Mouse (Mus musculus) stomach, postnatal 0 days (tissue): ENCODE measurements around the gene Spint5. TPM values are rescaled to one million over a fixed set of nuclear protein-coding genes. Genes with fewer than 3 reads are reported as not detected.

Experiments
- ATAC-seq: fragments of 200-750 bp; cut with Nextera tagmentation; 2 replicates; pipeline ENCODE4 v1.8.0; 2017; ENCODE audit not compliant: low FRiP score, low TSS enrichment
- DNase-seq: peaks from one replicate; pipeline ENCODE4 v3.0.0-alpha.2; 2016; ENCODE audit warnings: low spot score
- H3K27ac ChIP-seq: fragments of 300-500 bp; sonication (generic); replicated peaks from 2 replicates; pipeline ENCODE4 v1.5.1; 2014; ENCODE audit warnings: mild to moderate bottlenecking, control low read depth
- H3K27me3 ChIP-seq: fragments of 300-500 bp; sonication (generic); 2 replicates; pipeline ENCODE4 v1.6.1; 2014; ENCODE audit warnings: low read length; ENCODE audit not compliant: control insufficient read depth, insufficient read depth
- H3K36me3 ChIP-seq: fragments of 300-500 bp; sonication (generic); 2 replicates; pipeline ENCODE4 v1.6.1; 2014; ENCODE audit warnings: low read length, mixed read lengths; ENCODE audit not compliant: control insufficient read depth, insufficient read depth
- H3K4me1 ChIP-seq: fragments of 300-500 bp; sonication (generic); replicated peaks from 2 replicates; pipeline ENCODE4 v1.6.1; 2014; ENCODE audit warnings: antibody characterized with exemption; ENCODE audit not compliant: control insufficient read depth, insufficient read depth
- H3K4me2 ChIP-seq: fragments of 300-500 bp; sonication (generic); replicated peaks from 2 replicates; pipeline ENCODE4 v1.6.1; 2014; ENCODE audit warnings: low read depth, mild to moderate bottlenecking, control low read depth, moderate library complexity
- H3K4me3 ChIP-seq: fragments of 300-500 bp; sonication (generic); 2 replicates; pipeline ENCODE4 v1.5.1; 2014; ENCODE audit warnings: low read depth, low read length, control low read depth
- H3K9ac ChIP-seq: fragments of 300-500 bp; sonication (generic); 2 replicates; pipeline ENCODE4 v1.6.1; 2014; ENCODE audit warnings: mild to moderate bottlenecking, low read length, control low read depth, mixed read lengths
- H3K9me3 ChIP-seq: fragments of 300-500 bp; sonication (generic); 2 replicates; pipeline ENCODE4 v1.6.1; 2016; ENCODE audit warnings: low read length; ENCODE audit not compliant: control insufficient read depth
- CTCF ChIP-seq: IDR thresholded peaks from 2 replicates; pipeline ENCODE4 v1.5.1; 2016; ENCODE audit warnings: antibody characterized with exemption, low read depth, mild to moderate bottlenecking, moderate library complexity
- EP300 ChIP-seq: optimal IDR thresholded peaks from 2 replicates; pipeline ENCODE3; 2016; ENCODE audit warnings: antibody characterized with exemption
- WGBS: fragments of 180-500 bp; shearing (Covaris S2); extraction: QIAGEN DNeasy Blood & Tissue Kit; methylation state at CpG from one replicate; pipeline ENCODE4 v1.1.7; 2014; 5-methylcytosine and 5-hydroxymethylcytosine counted together
- polyA plus RNA-seq: library from polyadenylated mRNA; unstranded; fragments of >200 nt; fragmentation: Nextera tagmentation; extraction: Ambion mirVana; gene quantifications from 2 replicates; pipeline ENCODE4 v1.2.1, GENCODE M21; 2015

The Spint5 gene
- polyA plus RNA-seq, 1 experiment from 2014 or later: not detected

- Histone ChIP-seq H3K4me2 (no peak overlapping the region), H3K9ac (no peak overlapping the region), H3K27ac (no peak overlapping the region), H3K4me3 (no peak overlapping the region), H3K27me3 (no peaks in the 10 kb centered on the region), H3K36me3 (peaks cover 51% of the 10 kb centered on the region), H3K9me3 (no peaks in the 10 kb centered on the region), H3K4me1 (no peaks in the 10 kb centered on the region)
- no peak for ATAC-seq
- WGBS: 98% methylated on average over 4 of the region's 4 CpGs
- TF ChIP-seq CTCF (no peak), EP300 (no peak)
- DNase-seq: no peak
Observed at GRCm38 (mm10) chr2:164761971-164762370, 46.9 kb downstream of the Spint5 start.

GRCm38 (mm10) chr2:164762593-164762992 lies 47.5 kb downstream of the Spint5 start:
- no peak for DNase-seq
- 85% methylated on average over 7 of the region's 7 CpGs for WGBS
- Histone ChIP-seq H3K9ac (no peak overlapping the region), H3K4me3 (no peak overlapping the region), H3K4me1 (no peaks in the 10 kb centered on the region), H3K27ac (no peak overlapping the region), H3K27me3 (no peaks in the 10 kb centered on the region), H3K9me3 (no peaks in the 10 kb centered on the region), H3K4me2 (no peak overlapping the region), H3K36me3 (peaks cover 53% of the 10 kb centered on the region)
- ATAC-seq: no peak
- TF ChIP-seq EP300 (no peak), CTCF (no peak)

GRCm38 (mm10) chr2:164765841-164766240 lies 50.7 kb downstream of the Spint5 start:
- TF ChIP-seq CTCF: no peak
- no peak for TF ChIP-seq EP300
- 81% methylated on average over 3 of the region's 3 CpGs for WGBS
- H3K4me1 ChIP-seq: 0 out of 2 replicates have a peak, but pooled peaks cover 4% of the 10 kb centered on the region
- H3K9ac ChIP-seq: no peak overlapping the region
- H3K27me3 ChIP-seq: no peaks in the 10 kb centered on the region
- no peak for ATAC-seq
- no peaks in the 10 kb centered on the region for H3K9me3 ChIP-seq
- H3K4me2 ChIP-seq: no peak overlapping the region
- H3K27ac ChIP-seq: no peak overlapping the region
- H3K36me3 ChIP-seq: peaks cover 35% of the 10 kb centered on the region
- H3K4me3 ChIP-seq: no peak overlapping the region
- no peak for DNase-seq

Other genes with a start within 250 kb of the Spint5 start
- gene Trp53tg5, start 241.6 kb upstream of the Spint5 start, polyA plus RNA-seq: not detected in 2 replicates
- 27.3 and 27.8 TPM in 2 replicates for gene Dbndd2, start 229.2 kb upstream of the Spint5 start, polyA plus RNA-seq
- gene Pigt, start 217.8 kb upstream of the Spint5 start, polyA plus RNA-seq: 53.6 and 54.7 TPM in 2 replicates
- gene Wfdc2, start 152.9 kb upstream of the Spint5 start, polyA plus RNA-seq: 123 and 147 TPM in 2 replicates
- not detected in 2 replicates for gene Spint3, start 141.8 kb upstream of the Spint5 start, polyA plus RNA-seq
- 0.75 and 1.1 TPM in 2 replicates for gene Wfdc6a, start 129.9 kb upstream of the Spint5 start, polyA plus RNA-seq
- gene Eppin, start 121.7 kb upstream of the Spint5 start, polyA plus RNA-seq: not detected in 2 replicates
- gene Wfdc6b, start 101.8 kb upstream of the Spint5 start, polyA plus RNA-seq: not detected in 2 replicates
- not detected in 2 replicates for gene Wfdc8, start 101.7 kb upstream of the Spint5 start, polyA plus RNA-seq
- not detected in 2 replicates for gene Wfdc16, start 76.5 kb upstream of the Spint5 start, polyA plus RNA-seq
- gene Wfdc10, start 59.3 kb upstream of the Spint5 start, polyA plus RNA-seq: 12.2 and 12.6 TPM in 2 replicates
- 0.58 TPM in 1 of 2 replicates, not detected in the other for gene Wfdc9, start 58.7 kb upstream of the Spint5 start, polyA plus RNA-seq
- not detected in 2 replicates for gene Wfdc11, start 41.2 kb upstream of the Spint5 start, polyA plus RNA-seq
- 2.1 and 2.6 TPM in 2 replicates for gene Wfdc13, start 30.2 kb upstream of the Spint5 start, polyA plus RNA-seq
- gene Spint4, start 16.8 kb upstream of the Spint5 start, polyA plus RNA-seq: not detected in 2 replicates
- gene Wfdc3, start 30.6 kb downstream of the Spint5 start, polyA plus RNA-seq: 1.4 TPM in 2 replicates
- 38.0 and 39.1 TPM in 2 replicates for gene Dnttip1, start 30.7 kb downstream of the Spint5 start, polyA plus RNA-seq
- 74.1 and 104 TPM in 2 replicates for gene Ube2c, start 54.6 kb downstream of the Spint5 start, polyA plus RNA-seq
- 7.0 and 8.5 TPM in 2 replicates for gene Tnnc2, start 64.7 kb downstream of the Spint5 start, polyA plus RNA-seq
- gene Snx21, start 70.5 kb downstream of the Spint5 start, polyA plus RNA-seq: 13.9 and 14.9 TPM in 2 replicates
- 39.4 and 43.8 TPM in 2 replicates for gene Acot8, start 89.6 kb downstream of the Spint5 start, polyA plus RNA-seq
- gene Zswim3, start 89.8 kb downstream of the Spint5 start, polyA plus RNA-seq: 3.8 and 4.4 TPM in 2 replicates
- 10.1 and 11.4 TPM in 2 replicates for gene Zswim1, start 107.4 kb downstream of the Spint5 start, polyA plus RNA-seq
- gene Spata25, start 113.2 kb downstream of the Spint5 start, polyA plus RNA-seq: not detected in 2 replicates
- 107 and 114 TPM in 2 replicates for gene Ctsa, start 117.6 kb downstream of the Spint5 start, polyA plus RNA-seq
- gene Neurl2, start 118.2 kb downstream of the Spint5 start, polyA plus RNA-seq: 4.6 and 5.3 TPM in 2 replicates
- gene Pltp, start 142.4 kb downstream of the Spint5 start, polyA plus RNA-seq: 42.7 and 44.2 TPM in 2 replicates
- gene Pcif1, start 164.0 kb downstream of the Spint5 start, polyA plus RNA-seq: 49.2 and 51.4 TPM in 2 replicates
- 3.7 and 4.3 TPM in 2 replicates for gene Zfp335, start 196.5 kb downstream of the Spint5 start, polyA plus RNA-seq
- gene Mmp9, start 225.5 kb downstream of the Spint5 start, polyA plus RNA-seq: 0.87 and 1.1 TPM in 2 replicates
- 0.12 and 0.21 TPM in 2 replicates for gene Slc12a5, start 245.5 kb downstream of the Spint5 start, polyA plus RNA-seq